Mouse (Mus musculus) cerebellum, adult 11 months (tissue): ENCODE results near the gene Vav2.

Source experiments
- DNase-seq: peaks from one replicate; pipeline ENCODE4 v3.0.0; 2022

Vav2 gene

GRCm38 (mm10) chr2:27406928-27407327 lies 19.9 kb downstream of the Vav2 start:
- DNase-seq: no peak

GRCm38 (mm10) chr2:27405094-27405884 lies 21.5 kb downstream of the Vav2 start:
- no peak for DNase-seq

- no peak for DNase-seq
Measured at GRCm38 (mm10) chr2:27404375-27405093, 22.3 kb downstream of the Vav2 start.

- no peak for DNase-seq
Measured at GRCm38 (mm10) chr2:27401544-27401943, 25.3 kb downstream of the Vav2 start.

GRCm38 (mm10) chr2:27400083-27400482 lies 26.8 kb downstream of the Vav2 start:
- DNase-seq: no peak

- no peak for DNase-seq
Measured at GRCm38 (mm10) chr2:27396656-27397440, 30.0 kb downstream of the Vav2 start.

GRCm38 (mm10) chr2:27394158-27394832 lies 32.5 kb downstream of the Vav2 start:
- no peak for DNase-seq

GRCm38 (mm10) chr2:27392278-27392677 lies 34.6 kb downstream of the Vav2 start:
- no peak for DNase-seq

GRCm38 (mm10) chr2:27390775-27391174 lies 36.1 kb downstream of the Vav2 start:
- no peak for DNase-seq

- DNase-seq: no peak
Measured at GRCm38 (mm10) chr2:27390325-27390724, 36.5 kb downstream of the Vav2 start.

- no peak for DNase-seq
Measured at GRCm38 (mm10) chr2:27389272-27390162, 37.3 kb downstream of the Vav2 start.

GRCm38 (mm10) chr2:27387209-27387608 lies 39.6 kb downstream of the Vav2 start:
- DNase-seq: no peak

GRCm38 (mm10) chr2:27381698-27382097 lies 45.1 kb downstream of the Vav2 start:
- no peak for DNase-seq

GRCm38 (mm10) chr2:27381254-27381653 lies 45.6 kb downstream of the Vav2 start:
- no peak for DNase-seq

- DNase-seq: no peak
Measured at GRCm38 (mm10) chr2:27377876-27378275, 49.0 kb downstream of the Vav2 start.

GRCm38 (mm10) chr2:27377164-27377563 lies 49.7 kb downstream of the Vav2 start:
- no peak for DNase-seq

GRCm38 (mm10) chr2:27375141-27375540 lies 51.7 kb downstream of the Vav2 start:
- no peak for DNase-seq

GRCm38 (mm10) chr2:27373349-27373748 lies 53.5 kb downstream of the Vav2 start:
- no peak for DNase-seq

GRCm38 (mm10) chr2:27371450-27371849 lies 55.4 kb downstream of the Vav2 start:
- DNase-seq: no peak

- DNase-seq: no peak
Measured at GRCm38 (mm10) chr2:27368980-27369379, 57.9 kb downstream of the Vav2 start.

GRCm38 (mm10) chr2:27365296-27365695 lies 61.5 kb downstream of the Vav2 start:
- no peak for DNase-seq

- DNase-seq: no peak
Measured at GRCm38 (mm10) chr2:27361786-27362185, 65.0 kb downstream of the Vav2 start.
